Mouse (Mus musculus) spleen, embryonic (tissue): ENCODE results near the gene Limd2.

ENCODE experiments used
- CTCF ChIA-PET: fragments of 350-600 bp; sonication (Branson Sonifier 250); formaldehyde crosslinking; loops from one replicate; lab custom pipeline; 2022; lab: Charles Lee

Gene Limd2

GRCm38 (mm10) chr11:106174372-106174771 is 13.7 kb upstream of the Limd2 start:
- CTCF ChIA-PET = no interaction called here

GRCm38 (mm10) chr11:106173228-106173627 is 12.6 kb upstream of the Limd2 start:
- CTCF ChIA-PET = interaction anchor here (0.6 kb wide), 1 partner anchor 12 kb away, joined by 3 read pairs; the partner anchor contains the start of genes Gm10840 and Limd2

GRCm38 (mm10) chr11:106170807-106171206 is 10.1 kb upstream of the Limd2 start:
- CTCF ChIA-PET = interaction anchor here (0.7 to 1.4 kb wide), 3 partner anchors 9 to 170 kb away, joined by 4 to 8 read pairs (median 7); no protein-coding TSS in a partner anchor

- CTCF ChIA-PET = interaction anchor here (0.6 kb wide), 1 partner anchor 27 kb away, joined by 6 read pairs; no protein-coding TSS in a partner anchor
Measured at GRCm38 (mm10) chr11:106167435-106167834, 6.8 kb upstream of the Limd2 start.

- CTCF ChIA-PET = interaction anchor here (0.9 kb wide), 1 partner anchor 31 kb away, joined by 3 read pairs; no protein-coding TSS in a partner anchor
Measured at GRCm38 (mm10) chr11:106164601-106165180, 4.0 kb upstream of the Limd2 start.

- CTCF ChIA-PET = interaction anchor here (0.9 kb wide), 1 partner anchor 32 kb away, joined by 3 read pairs; no protein-coding TSS in a partner anchor
Measured at GRCm38 (mm10) chr11:106163546-106163945, 2.9 kb upstream of the Limd2 start.

- CTCF ChIA-PET = interaction anchor here (0.5 to 0.9 kb wide), 2 partner anchors 8 to 16 kb away, joined by 3 to 7 read pairs; no protein-coding TSS in a partner anchor
Measured at GRCm38 (mm10) chr11:106162237-106162636, 1.6 kb upstream of the Limd2 start.

- CTCF ChIA-PET = interaction anchor here (0.5 to 0.7 kb wide), 2 partner anchors 13 to 47 kb away, joined by 3 read pairs; no protein-coding TSS in a partner anchor
Measured at GRCm38 (mm10) chr11:106159921-106160840, 479 bp downstream of the Limd2 start.

GRCm38 (mm10) chr11:106159216-106159920 is 1.3 kb downstream of the Limd2 start:
- CTCF ChIA-PET = interaction anchor here (1.4 kb wide), 1 partner anchor 11 kb away, joined by 4 read pairs; no protein-coding TSS in a partner anchor

- CTCF ChIA-PET = interaction anchor here (1.2 to 1.4 kb wide), 2 partner anchors 12 to 15 kb away, joined by 3 to 4 read pairs; no protein-coding TSS in a partner anchor
Measured at GRCm38 (mm10) chr11:106158930-106159215, 1.8 kb downstream of the Limd2 start.

- CTCF ChIA-PET = interaction anchor here (0.9 to 1.4 kb wide), 3 partner anchors 13 to 33 kb away, joined by 3 to 4 read pairs (median 3); no protein-coding TSS in a partner anchor
Measured at GRCm38 (mm10) chr11:106158081-106158929, 2.4 kb downstream of the Limd2 start.

GRCm38 (mm10) chr11:106157154-106157553 is 3.5 kb downstream of the Limd2 start:
- CTCF ChIA-PET = no interaction called here

GRCm38 (mm10) chr11:106156257-106156656 is 4.4 kb downstream of the Limd2 start:
- CTCF ChIA-PET = interaction anchor here (0.8 to 1.3 kb wide), 2 partner anchors 10 to 14 kb away, joined by 4 to 6 read pairs; no protein-coding TSS in a partner anchor

GRCm38 (mm10) chr11:106155761-106156160 is 4.9 kb downstream of the Limd2 start:
- CTCF ChIA-PET = interaction anchor here (0.5 to 1.3 kb wide), 3 partner anchors 11 to 91 kb away, joined by 4 to 18 read pairs (median 6); no protein-coding TSS in a partner anchor

- CTCF ChIA-PET = interaction anchor here (0.7 kb wide), 1 partner anchor 41 kb away, joined by 4 read pairs; no protein-coding TSS in a partner anchor
Measured at GRCm38 (mm10) chr11:106154770-106155169, 5.9 kb downstream of the Limd2 start.

- CTCF ChIA-PET = no interaction called here
Measured at GRCm38 (mm10) chr11:106154091-106154490, 6.6 kb downstream of the Limd2 start.

- CTCF ChIA-PET = interaction anchor here (0.6 to 1.2 kb wide), 2 partner anchors 8 to 213 kb away, joined by 3 to 4 read pairs; no protein-coding TSS in a partner anchor
Measured at GRCm38 (mm10) chr11:106152132-106152531, 8.5 kb downstream of the Limd2 start.

GRCm38 (mm10) chr11:106151219-106151618 is 9.4 kb downstream of the Limd2 start:
- CTCF ChIA-PET = no interaction called here

- CTCF ChIA-PET = interaction anchor here (0.5 kb wide), 2 partner anchors 11 to 30 kb away, joined by 5 to 13 read pairs; no protein-coding TSS in a partner anchor
Measured at GRCm38 (mm10) chr11:106134580-106135528, 25.8 kb downstream of the Limd2 start.
